Mouse (Mus musculus) gastrocnemius, postnatal 25 days (tissue): ENCODE results near the gene Mcrs1. TPM values are rescaled to one million over a fixed set of nuclear protein-coding genes. Genes with fewer than 3 reads are reported as not detected.
"Not testable (repeated sequence)": the region's sequence is repeated elsewhere in the genome, so short reads cannot be mapped to it uniquely, and the experiment has no call there.

ENCODE experiments used
- DNase-seq: peaks from one replicate; pipeline ENCODE4 v3.0.0; 2022
- long read RNA-seq, 2 experiments: library from polyadenylated mRNA; stranded (forward); transcript quantifications; one replicate each; pipeline ENCODE4 v2.0.0; 2021
- total RNA-seq, 2 experiments: library from RNA; stranded (reverse); gene quantifications; 1 replicate in 1 of 2; 2 replicates in 1 of 2; pipeline ENCODE4 v1.2.3; 2021

Gene Mcrs1
- total RNA-seq, result 10 to 100 TPM; 20.9 to 28.7 TPM
- long read RNA-seq, experiment 1, transcript Mcrs1-209 (11 exons, 1,521 nt), result minor isoform, 8 of 39 reads
- long read RNA-seq, experiment 1, transcript Mcrs1-201 (15 exons, 1,916 nt), result major isoform, 14 of 39 reads
- long read RNA-seq, experiment 1, partial matches to known transcripts, result 5 of 39 reads
- long read RNA-seq, experiment 1, other reads (novel, unspliced or antisense), result 10 of 39 reads
- long read RNA-seq, experiment 2, transcript Mcrs1-209 (11 exons, 1,521 nt), result minor isoform, 12 of 56 reads
- long read RNA-seq, experiment 2, transcript Mcrs1-201 (15 exons, 1,916 nt), result major isoform, 27 of 56 reads
- long read RNA-seq, experiment 2, partial matches to known transcripts, result 3 of 56 reads
- long read RNA-seq, experiment 2, other reads (novel, unspliced or antisense), result 10 of 56 reads

- DNase-seq, result peak; percentile 96
These were observed at the start of gene Mcrs1 for GRCm38 (mm10) chr15:99251626-99252380. Mcrs1 (minus strand) TSS chr15:99251961.

- no peak for DNase-seq
These were observed 44.5 kb upstream of the Mcrs1 start for GRCm38 (mm10) chr15:99296213-99296612.

GRCm38 (mm10) chr15:99295484-99295981 lies 43.8 kb upstream of the Mcrs1 start, which contains the start of gene Fam186b:
Fam186b (minus strand) TSS chr15:99295888.
- no peak for DNase-seq

- peak; percentile 98 for DNase-seq
These were observed 43.1 kb upstream of the Mcrs1 start, which contains the start of gene Prpf40b for GRCm38 (mm10) chr15:99294813-99295374. Prpf40b (plus strand) TSS chr15:99295087.

- DNase-seq, result no peak
These were observed 42.5 kb upstream of the Mcrs1 start for GRCm38 (mm10) chr15:99294287-99294686.

GRCm38 (mm10) chr15:99290586-99290985 lies 38.8 kb upstream of the Mcrs1 start:
- DNase-seq, result no peak

GRCm38 (mm10) chr15:99285189-99285535 lies 33.4 kb upstream of the Mcrs1 start:
- no peak for DNase-seq

- DNase-seq, result no peak
These were observed 32.9 kb upstream of the Mcrs1 start for GRCm38 (mm10) chr15:99284527-99285188.

GRCm38 (mm10) chr15:99283456-99283855 lies 31.7 kb upstream of the Mcrs1 start:
- DNase-seq, result no peak

- DNase-seq, result no peak
These were observed 26.5 kb upstream of the Mcrs1 start for GRCm38 (mm10) chr15:99278271-99278670.

- no peak for DNase-seq
These were observed 24.3 kb upstream of the Mcrs1 start for GRCm38 (mm10) chr15:99276095-99276494.

GRCm38 (mm10) chr15:99265679-99266078 lies 13.9 kb upstream of the Mcrs1 start:
- DNase-seq, result peak; percentile 56

- no peak for DNase-seq
These were observed 12.6 kb upstream of the Mcrs1 start for GRCm38 (mm10) chr15:99264363-99264762.

GRCm38 (mm10) chr15:99262702-99263101 lies 10.9 kb upstream of the Mcrs1 start:
- DNase-seq, result no peak

GRCm38 (mm10) chr15:99259730-99260252 lies 8.0 kb upstream of the Mcrs1 start:
- peak; percentile 76 for DNase-seq

GRCm38 (mm10) chr15:99259167-99259729 lies 7.5 kb upstream of the Mcrs1 start:
- no peak for DNase-seq

GRCm38 (mm10) chr15:99255241-99255749 lies 3.5 kb upstream of the Mcrs1 start:
- no peak for DNase-seq

GRCm38 (mm10) chr15:99254477-99255005 lies 2.8 kb upstream of the Mcrs1 start:
- DNase-seq, result no peak

GRCm38 (mm10) chr15:99253772-99254171 lies 2.0 kb upstream of the Mcrs1 start:
- DNase-seq, result no peak

- DNase-seq, result not testable (repeated sequence)
These were observed 1.4 kb upstream of the Mcrs1 start for GRCm38 (mm10) chr15:99253175-99253479.
